Mouse (Mus musculus): ENCODE measurements at regions not wholly inside any gene's neighbourhood (a gene's known extent, or its start where the extent isn't known, plus 50 kb on each side); places are given as distances from the start of the nearest gene placed in this dataset.
A peak's percentile ranks its signal among the peaks of the same experiment; 100 is the strongest.

DNA sequence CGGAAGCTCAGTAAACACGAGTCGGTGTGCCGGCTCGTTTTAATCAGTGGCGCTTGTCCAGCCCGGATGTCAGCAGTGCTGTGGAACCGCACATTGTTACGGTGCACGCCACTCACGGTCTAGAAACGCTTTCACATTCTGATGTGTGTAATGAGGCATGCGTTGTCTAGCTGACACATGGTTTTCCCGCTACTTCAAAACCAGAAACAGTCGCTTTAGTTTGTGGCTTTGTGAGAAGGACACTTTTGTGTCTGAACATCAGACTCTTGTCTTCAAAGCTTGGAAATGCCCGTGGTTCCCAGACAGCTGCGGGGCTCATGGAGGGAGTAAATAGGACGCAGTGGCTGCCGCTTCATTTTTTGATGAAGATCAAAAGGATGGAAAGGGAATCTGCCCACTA lies 77.0 kb upstream of the Lgr5 start:
- DNase-seq = peak; percentile 16

DNA sequence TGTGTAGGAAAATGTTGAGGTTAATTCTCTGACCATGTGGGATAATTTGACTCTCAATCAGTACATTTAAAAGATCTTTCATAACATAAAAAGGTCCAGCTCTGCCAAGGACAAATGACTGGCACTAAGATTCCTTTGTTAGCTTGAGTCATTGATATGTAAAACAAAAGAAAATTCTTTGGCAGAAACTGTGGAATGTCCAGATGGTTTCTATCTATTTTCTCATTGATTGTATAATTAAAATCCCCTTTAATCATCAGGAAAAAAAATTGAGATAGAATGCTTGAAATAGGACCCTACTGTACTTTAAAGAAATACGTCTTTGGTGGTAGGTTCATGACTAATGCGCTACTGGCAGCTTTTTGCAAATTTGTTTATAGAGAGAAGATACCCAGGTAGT lies 89.1 kb upstream of the Lgr5 start:
- DNase-seq = no peak

DNA sequence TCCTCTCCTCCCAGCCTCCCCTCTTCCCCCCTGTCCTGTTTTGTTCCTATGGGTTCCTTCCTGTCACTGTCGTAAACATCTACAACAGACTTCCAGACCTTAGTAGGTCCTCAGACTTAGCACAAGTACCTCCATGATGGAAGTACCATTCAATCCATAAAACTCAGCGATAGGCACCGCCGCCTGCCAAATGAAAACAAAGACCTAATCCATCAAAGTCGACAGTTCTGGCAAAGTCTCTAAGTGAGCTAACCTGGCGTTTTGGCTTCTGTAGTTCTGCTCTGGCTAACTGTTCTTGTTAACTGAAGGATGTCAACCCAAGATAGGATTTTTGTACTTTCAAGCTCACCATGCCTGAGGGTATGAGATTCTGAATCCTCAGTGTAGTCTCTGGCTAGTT lies 93.5 kb upstream of the Lgr5 start:
- no peak for DNase-seq

DNA sequence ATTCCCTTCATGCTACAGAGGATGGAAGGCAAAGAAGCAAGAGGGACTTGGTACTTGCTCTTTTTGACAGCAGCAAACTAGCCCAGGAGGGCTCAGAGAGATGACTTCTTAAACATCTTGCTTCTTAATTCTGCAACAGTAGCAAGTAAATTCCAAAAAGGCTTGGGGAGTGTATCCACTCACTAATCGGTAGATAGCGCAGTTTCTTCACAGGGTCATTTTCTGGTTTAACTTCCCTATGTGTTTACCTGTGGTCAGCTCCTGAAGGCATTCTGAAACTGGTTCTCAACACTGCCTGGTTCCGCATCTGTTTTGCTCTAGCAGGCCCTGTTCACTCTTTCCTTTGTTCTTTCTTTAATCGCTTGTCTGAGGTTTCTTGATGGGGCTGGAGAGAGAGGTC lies 104.4 kb upstream of the Lgr5 start:
- DNase-seq = no peak

DNA sequence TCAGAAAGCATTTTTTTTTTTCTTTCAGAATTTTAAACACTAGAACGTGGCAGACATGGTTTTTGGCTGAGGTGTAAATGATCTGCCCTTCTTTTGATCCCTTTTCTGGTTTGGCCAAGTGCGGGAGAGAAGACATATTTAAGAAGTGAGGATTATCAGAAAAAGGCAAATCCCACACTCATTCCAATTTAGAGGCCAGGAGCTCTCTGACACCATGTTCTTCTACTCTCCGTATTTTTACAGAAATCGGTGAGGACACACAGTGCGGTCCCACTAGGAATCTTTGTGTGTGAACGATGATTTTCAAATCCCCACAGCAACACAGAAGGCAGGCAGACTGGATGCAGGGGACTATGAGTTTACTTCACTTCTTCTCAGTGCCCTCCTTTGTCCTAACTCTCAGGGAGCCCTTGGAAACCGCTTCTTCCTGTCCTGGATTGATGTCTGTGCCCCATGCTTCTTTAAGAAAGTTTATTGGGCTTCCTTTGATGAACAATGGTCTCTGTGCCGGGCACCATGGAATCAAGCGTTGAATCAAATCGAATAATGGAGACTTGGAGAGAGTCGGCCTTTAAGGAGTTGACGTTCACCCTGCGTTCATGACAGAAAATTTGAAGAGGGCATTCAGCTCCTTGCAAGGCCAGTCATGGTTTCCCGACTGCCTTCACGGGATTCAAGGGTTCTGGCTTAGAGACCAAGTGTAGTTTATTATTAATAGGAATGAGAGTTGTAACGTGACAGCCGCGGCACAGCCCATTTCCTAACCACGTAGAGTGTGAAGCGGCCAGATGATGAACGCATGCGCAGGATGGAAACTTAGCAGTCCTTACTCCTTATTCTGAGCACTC lies 106.6 kb upstream of the Lgr5 start:
- no peak for DNase-seq

DNA sequence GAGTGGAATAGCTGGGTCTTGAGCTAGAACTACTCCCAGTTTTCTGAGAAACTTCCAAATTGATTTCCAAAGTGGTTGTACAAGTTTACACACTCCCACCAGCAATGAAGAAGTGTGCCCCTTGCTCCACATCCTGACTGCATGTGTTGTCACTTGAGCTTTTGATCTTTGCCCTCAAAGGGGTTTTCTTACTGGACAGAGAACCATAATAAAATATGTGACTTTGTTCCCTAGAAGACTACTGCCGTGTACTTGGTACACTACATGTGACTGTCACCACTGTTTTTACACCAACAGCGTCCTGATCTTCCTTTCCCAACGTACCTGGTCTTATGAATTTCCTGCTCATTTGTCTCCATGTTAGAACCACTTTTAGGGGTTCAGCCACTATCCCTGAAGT lies 114.3 kb upstream of the Tspan8 start:
- no peak for DNase-seq

DNA sequence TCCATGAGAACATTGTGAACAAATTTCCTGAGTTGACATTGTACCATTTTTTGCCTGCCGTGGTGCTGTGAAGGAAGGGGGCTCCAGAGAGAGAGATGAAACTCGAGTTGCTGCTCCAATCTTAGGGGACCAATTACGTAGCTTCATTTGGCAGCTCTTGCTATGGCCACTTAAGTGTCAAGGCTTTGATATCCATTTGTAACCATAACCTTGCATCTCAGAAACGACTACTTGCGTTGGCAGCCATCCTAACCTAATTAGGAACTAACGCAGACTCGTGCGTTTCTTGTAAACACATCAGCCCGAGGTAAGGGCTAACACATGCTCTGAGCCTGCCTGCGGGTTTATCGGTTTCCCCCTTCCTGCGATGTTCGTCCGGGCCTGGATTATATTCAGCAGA lies 108.0 kb upstream of the Tspan8 start:
- no peak for DNase-seq

DNA sequence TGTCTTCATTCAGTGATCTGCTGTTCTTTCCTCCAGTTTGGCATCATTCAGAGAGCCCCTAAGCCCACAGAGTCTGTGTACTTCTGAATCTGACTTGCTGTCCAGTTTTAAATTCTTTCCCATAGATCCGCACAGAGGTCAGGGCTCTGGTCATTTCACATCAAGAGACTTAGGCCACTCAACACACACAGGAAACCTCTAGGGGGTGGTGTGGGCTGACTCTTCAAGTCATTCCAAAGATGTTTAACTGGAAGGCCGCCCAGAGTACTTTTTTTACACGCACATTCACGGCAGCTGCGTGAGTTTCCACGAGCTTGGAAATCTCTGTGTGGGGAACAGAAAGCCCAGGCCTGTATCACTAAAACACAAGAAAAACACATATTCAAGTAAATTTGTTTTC lies 102.7 kb upstream of the Tspan8 start:
- DNase-seq = peak; percentile 69

DNA sequence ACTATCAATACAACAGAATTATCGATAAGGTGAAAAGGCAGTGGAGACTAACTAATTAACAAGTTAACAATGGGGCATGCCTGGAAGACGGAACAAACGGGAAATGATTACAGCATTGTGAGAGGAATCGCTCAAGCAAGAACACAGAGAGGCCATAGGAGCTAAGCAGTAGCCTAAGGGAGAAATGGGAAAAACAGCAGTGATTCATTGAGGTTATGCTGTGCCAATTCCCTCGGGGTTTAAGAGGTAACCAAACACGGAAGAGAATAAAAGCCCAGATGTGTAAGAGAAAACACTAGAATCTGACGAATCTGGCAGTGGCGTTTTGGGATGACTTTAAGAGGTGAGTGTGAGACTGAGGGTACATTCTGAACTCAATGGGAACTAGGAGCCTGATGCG lies 100.5 kb upstream of the Tspan8 start:
- no peak for DNase-seq

DNA sequence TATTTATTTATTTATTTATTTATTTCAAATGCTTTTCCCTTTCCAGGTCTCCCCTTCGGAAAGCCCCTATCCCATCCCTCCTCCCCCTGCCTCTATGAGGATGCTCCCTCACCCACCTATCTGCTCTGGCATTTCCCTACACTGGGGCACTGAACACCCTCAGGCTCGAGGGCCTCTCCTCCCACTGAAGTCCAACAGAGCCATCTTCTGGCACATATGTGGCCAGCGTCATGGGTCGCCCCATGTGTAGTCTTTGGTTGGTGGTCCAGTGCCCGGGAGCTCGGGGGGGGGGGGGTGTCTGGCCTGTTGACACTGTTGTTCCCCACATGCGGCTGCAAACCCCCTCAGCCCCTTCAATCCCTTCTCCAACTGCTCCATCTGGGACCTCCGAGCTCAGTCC lies 99.6 kb upstream of the Tspan8 start:
- no peak for DNase-seq

DNA sequence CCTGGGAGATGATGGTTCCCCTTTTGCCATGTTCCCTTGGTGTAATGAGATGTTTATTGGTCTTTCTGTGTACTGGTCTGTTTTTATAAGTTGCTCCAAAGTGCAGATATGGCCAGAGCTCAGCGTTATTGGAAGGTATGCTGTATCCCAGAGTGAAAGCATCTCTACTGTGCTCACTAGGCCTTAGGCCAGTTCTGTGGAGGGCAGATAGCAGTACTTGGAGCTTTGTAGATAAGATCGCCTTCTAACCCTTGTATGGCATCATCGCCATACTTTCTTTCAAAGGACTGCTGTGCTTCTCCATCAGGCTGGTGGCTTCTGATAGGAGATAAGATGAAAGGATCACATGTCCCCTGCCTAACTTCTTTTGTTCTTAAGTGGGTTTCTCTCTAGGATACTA lies 94.0 kb upstream of the Tspan8 start:
- DNase-seq = no peak

DNA sequence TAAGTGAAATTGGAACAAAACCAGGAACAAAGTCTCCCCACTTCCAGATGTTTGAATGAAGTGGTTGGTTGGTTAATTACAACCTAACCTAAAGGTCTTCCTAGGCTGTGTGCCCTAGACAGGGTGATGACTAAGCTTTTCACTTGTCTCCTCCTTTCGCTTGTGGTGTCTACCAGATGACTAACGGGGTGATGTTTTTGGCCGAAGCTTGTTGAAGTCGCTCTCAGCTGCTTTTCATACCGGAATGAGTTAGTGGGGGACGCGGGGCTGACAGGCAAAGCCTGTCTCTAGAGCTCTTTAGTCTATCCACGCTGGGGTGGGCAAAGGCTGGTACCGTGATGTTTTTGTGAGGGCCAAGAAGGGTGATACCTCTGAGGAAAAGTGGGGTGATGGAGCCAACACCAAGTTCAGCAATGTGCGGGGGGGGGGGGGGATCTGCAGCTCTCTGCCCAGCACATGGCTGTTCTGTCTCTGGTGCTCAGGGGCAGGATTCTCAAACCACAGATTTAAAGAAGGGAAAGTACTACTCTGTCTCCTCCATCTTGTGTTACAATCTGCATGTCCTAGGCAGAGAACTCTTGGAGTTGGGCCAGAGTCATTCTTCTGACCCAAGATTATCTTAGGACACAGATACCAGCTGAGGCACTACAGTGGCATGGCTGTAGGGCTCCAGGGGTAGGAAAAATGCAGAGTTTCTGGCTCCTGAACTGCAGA lies 73.8 kb upstream of the Tspan8 start:
- DNase-seq = no peak

DNA sequence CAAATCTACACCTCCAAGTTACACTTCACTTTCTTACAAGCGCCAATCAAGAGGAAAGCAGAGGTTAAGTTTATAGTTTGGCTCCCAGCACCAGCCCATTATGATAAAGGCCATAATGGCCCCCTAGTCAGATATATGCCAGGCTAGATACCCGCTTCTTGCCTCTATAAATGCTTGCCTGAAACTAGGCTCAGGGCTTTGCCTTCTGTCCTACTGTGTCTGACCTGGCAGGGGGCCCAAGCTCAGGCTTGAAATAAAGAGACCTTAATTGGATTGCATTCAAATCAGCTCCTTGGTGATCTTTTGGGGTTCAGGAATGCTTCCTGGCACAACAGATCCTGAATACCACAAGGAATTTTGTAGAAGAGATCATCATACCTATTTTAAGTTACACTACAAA lies 66.8 kb upstream of the Tspan8 start:
- no peak for DNase-seq

DNA sequence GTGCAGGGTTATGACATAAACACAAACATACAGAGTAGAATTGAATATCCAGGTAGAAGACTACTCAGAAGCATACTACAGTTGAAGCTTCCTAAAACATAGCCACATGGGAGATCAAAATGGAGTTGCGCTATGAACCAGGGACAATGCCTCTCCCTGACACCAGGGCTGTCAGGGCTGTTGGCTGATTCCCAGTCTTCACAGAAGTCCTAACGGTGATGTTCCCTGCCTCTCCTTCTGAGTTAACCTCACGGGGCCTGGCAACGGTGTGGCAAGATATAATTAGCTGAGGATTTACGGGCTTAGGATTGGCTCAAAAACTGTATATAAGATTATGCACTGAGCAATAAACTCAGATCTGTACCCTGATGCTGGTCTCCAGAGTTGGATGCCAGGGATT lies 66.4 kb upstream of the Tspan8 start:
- no peak for DNase-seq

DNA sequence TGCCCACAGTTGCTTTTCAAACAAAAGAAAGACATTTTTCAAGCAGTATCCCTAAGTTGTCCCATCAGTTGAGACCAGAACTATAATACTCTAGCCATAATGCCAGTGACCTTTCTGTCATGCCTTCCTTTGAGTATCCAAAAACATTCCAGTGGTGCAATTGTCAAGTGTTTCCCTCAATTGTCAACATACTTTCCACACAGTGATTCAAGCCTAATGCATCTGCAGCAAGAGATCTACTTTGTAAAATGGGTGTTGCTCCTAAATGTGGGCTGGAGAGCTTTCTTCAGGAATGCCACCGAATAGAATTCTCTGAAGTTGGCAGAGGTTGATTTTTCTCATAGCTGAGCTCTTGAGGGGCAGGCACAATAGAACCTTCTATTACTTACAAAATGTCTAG lies 58.0 kb upstream of the Tspan8 start:
- no peak for DNase-seq
